Mouse (Mus musculus) lung, embryonic 14.5 days (tissue): ENCODE measurements at regions not wholly inside any gene's neighbourhood (a gene's known extent, or its start where the extent isn't known, plus 50 kb on each side); places are given as distances from the start of the nearest gene placed in this dataset.

ENCODE experiments used
- ATAC-seq: fragments of 200-750 bp; cut with Nextera tagmentation; 2 replicates; pipeline ENCODE4 v1.8.0; 2017; ENCODE audit warnings: mild to moderate bottlenecking, moderate TSS enrichment, moderate library complexity; ENCODE audit not compliant: insufficient read depth
- DNase-seq: peaks from one replicate; pipeline ENCODE4 v3.0.0-alpha.2; 2015
- H3K27ac ChIP-seq: fragments of 300-500 bp; sonication (generic); 2 replicates; pipeline ENCODE4 v1.5.1; 2014; ENCODE audit warnings: low read depth, mild to moderate bottlenecking, moderate library complexity
- H3K27me3 ChIP-seq: fragments of 300-500 bp; sonication (generic); 2 replicates; pipeline ENCODE4 v1.6.1; 2014; ENCODE audit warnings: low read length, control low read depth; ENCODE audit not compliant: insufficient read depth
- H3K36me3 ChIP-seq: fragments of 300-500 bp; sonication (generic); 2 replicates; pipeline ENCODE4 v1.6.1; 2014; ENCODE audit warnings: control low read depth; ENCODE audit not compliant: insufficient read depth
- H3K4me1 ChIP-seq: fragments of 300-500 bp; sonication (generic); 2 replicates; pipeline ENCODE4 v1.6.1; 2014; ENCODE audit warnings: antibody characterized with exemption, control low read depth; ENCODE audit not compliant: insufficient read depth
- H3K4me2 ChIP-seq: fragments of 300-500 bp; sonication (generic); 2 replicates; pipeline ENCODE4 v1.6.1; 2014; ENCODE audit warnings: mild to moderate bottlenecking
- H3K4me3 ChIP-seq: fragments of 300-500 bp; sonication (generic); 2 replicates; pipeline ENCODE4 v1.5.1; 2014; ENCODE audit warnings: low read depth, low read length
- H3K9ac ChIP-seq: fragments of 300-500 bp; sonication (generic); 2 replicates; pipeline ENCODE4 v1.6.1; 2014
- H3K9me3 ChIP-seq: fragments of 300-500 bp; sonication (generic); 2 replicates; pipeline ENCODE4 v1.6.1; 2016; ENCODE audit warnings: low read depth, low read length, control low read depth
- CTCF ChIP-seq: IDR thresholded peaks from 2 replicates; pipeline ENCODE4 v1.5.1; 2016; ENCODE audit warnings: antibody characterized with exemption, low read depth
- WGBS: fragments of 180-500 bp; shearing (Covaris S2); extraction: QIAGEN DNeasy Blood & Tissue Kit; methylation state at CpG from one replicate; pipeline ENCODE4 v1.1.7; 2014; 5-methylcytosine and 5-hydroxymethylcytosine counted together

DNA sequence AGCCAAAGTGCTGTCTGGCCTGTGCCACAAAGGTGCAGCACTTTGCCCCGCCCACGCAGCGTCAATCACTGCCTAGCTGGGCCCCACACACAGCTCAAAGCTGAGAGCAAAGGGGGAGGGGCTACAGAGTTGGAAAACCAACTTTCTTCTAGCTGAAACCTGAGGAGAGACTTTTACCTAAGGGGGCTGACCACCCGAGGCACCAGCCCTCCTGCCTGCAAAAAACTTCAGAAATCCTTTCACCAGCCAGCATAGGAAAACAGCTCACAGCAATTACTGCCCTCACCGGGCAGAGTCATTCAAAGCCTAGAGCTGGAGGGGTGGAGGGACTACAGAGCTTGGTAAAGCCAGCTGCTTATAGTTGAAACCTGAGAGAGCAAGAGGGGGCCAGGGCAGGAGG, 74.6 kb upstream of the Pabpc5 start:
- H3K9ac ChIP-seq = no peak overlapping the region
- no peak for TF ChIP-seq CTCF
- peak; percentile 91 for ATAC-seq
- H3K4me3 ChIP-seq = no peak overlapping the region
- no peak overlapping the region for H3K4me2 ChIP-seq
- H3K27ac ChIP-seq = no peak overlapping the region
- no peaks in the 10 kb centered on the region for H3K36me3 ChIP-seq
- no peaks in the 10 kb centered on the region for H3K27me3 ChIP-seq
- peak; percentile 51 for DNase-seq
- H3K4me1 ChIP-seq = no peaks in the 10 kb centered on the region
- no peaks in the 10 kb centered on the region for H3K9me3 ChIP-seq
- WGBS = 20% methylated on average over 5 of the region's 5 CpGs
